Mouse (Mus musculus) liver, embryonic 13.5 days (tissue): ENCODE data around the gene Krt33a. TPM values are rescaled to one million over a fixed set of nuclear protein-coding genes. Genes with fewer than 3 reads are reported as not detected.

Source experiments
- ATAC-seq: fragments of 200-750 bp; cut with Nextera tagmentation; 2 replicates; pipeline ENCODE4 v1.8.0; 2017; ENCODE audit warnings: low read depth, mild to moderate bottlenecking, moderate number of reproducible peaks, moderate library complexity
- DNase-seq: peaks from one replicate; pipeline ENCODE4 v3.0.0; 2022
- H3K27ac ChIP-seq: fragments of 300-500 bp; sonication (generic); 2 replicates; pipeline ENCODE4 v1.5.1; 2015; ENCODE audit warnings: moderate library complexity, mild to moderate bottlenecking, inconsistent platforms
- H3K27me3 ChIP-seq: fragments of 300-500 bp; sonication (generic); 2 replicates; pipeline ENCODE4 v1.6.1; 2015; ENCODE audit warnings: mild to moderate bottlenecking, inconsistent platforms
- H3K36me3 ChIP-seq: fragments of 300-500 bp; sonication (generic); 2 replicates; pipeline ENCODE4 v1.6.1; 2015; ENCODE audit warnings: mild to moderate bottlenecking, inconsistent platforms
- H3K4me1 ChIP-seq: fragments of 300-500 bp; sonication (generic); replicated peaks from 2 replicates; pipeline ENCODE4 v1.6.1; 2015; ENCODE audit warnings: inconsistent platforms
- H3K4me2 ChIP-seq: fragments of 300-500 bp; sonication (generic); 2 replicates; pipeline ENCODE4 v1.6.1; 2015; ENCODE audit warnings: inconsistent platforms, mild to moderate bottlenecking, moderate library complexity
- H3K4me3 ChIP-seq: fragments of 300-500 bp; sonication (generic); replicated peaks from 2 replicates; pipeline ENCODE4 v1.5.1; 2015; ENCODE audit warnings: mild to moderate bottlenecking, inconsistent platforms
- H3K9ac ChIP-seq: fragments of 300-500 bp; sonication (generic); 2 replicates; pipeline ENCODE4 v1.6.1; 2015; ENCODE audit warnings: mild to moderate bottlenecking, inconsistent platforms
- H3K9me3 ChIP-seq: fragments of 300-500 bp; sonication (generic); replicated peaks from 2 replicates; pipeline ENCODE4 v1.6.1; 2016; ENCODE audit warnings: inconsistent platforms
- WGBS: fragments of 180-500 bp; shearing (Covaris S2); methylation state at CpG from one replicate; pipeline ENCODE4 v1.1.7; 2015; ENCODE audit not compliant: insufficient replicate concordance; 5-methylcytosine and 5-hydroxymethylcytosine counted together
- polyA plus RNA-seq: library from polyadenylated mRNA; unstranded; fragments of >200 nt; fragmentation: Nextera tagmentation; extraction: Ambion mirVana; gene quantifications from 2 replicates; pipeline ENCODE4 v1.2.1, GENCODE M21; 2015

Krt33a gene
- polyA plus RNA-seq = not detected in 2 replicates

DNA sequence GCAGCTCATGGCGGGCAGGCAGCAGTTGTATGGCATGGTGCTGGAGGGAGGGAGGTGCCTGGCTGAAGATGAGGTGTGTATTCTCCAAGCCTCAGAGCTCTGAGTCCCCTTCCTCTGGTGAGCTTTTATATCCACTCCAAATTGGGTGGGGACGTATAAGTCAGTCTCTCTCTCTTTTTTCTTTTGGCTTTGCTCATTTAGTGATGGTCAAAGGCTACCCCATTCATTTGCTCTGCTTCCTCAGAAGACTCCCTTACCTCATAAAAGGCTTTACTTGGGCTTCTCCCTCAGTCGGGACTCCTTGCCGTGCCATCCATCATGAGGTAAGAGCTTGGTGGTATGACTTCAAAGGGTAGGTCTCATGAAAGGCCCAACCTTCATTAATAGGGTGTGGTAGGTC is at the start of gene Krt33a:
TSS of gene Krt33a (minus strand) at position 101 of the 400 bp plus-strand sequence.
- Histone ChIP-seq H3K9me3 (no peaks in the 10 kb centered on the region), H3K36me3 (no peaks in the 10 kb centered on the region), H3K4me3 (no peak within 1 kb of the TSS), H3K4me2 (no peak within 1 kb of the TSS), H3K4me1 (no peaks in the 10 kb centered on the region), H3K27me3 (no peaks in the 10 kb centered on the region), H3K27ac (no peak within 1 kb of the TSS), H3K9ac (no peak within 1 kb of the TSS)
- ATAC-seq = no peak
- WGBS = 69% methylated on average over 4 of the region's 4 CpGs
- no peak for DNase-seq

DNA sequence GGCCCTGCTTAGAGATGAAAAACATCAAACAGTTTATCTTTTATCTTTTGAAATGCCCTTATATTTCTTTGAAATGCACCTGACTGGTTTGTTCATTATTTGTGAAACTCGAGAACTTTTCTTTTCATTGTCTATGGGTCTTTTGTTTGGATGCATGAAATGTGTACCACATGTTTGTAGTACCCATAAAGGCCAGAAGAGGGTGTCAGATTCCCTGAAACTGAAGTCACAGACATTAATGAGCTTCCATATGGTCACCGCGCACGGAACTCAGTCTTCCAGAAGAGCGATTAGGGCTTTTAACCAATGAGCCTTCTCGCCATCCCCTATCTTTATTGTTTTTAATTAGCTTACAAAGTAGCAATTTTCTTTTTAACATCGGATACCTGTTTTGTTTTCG is 42.9 kb upstream of the Krt33a start:
- H3K27ac ChIP-seq = no peak overlapping the region
- 64% methylated on average over 8 of the region's 8 CpGs for WGBS
- H3K27me3 ChIP-seq = no peaks in the 10 kb centered on the region
- no peak overlapping the region for H3K9ac ChIP-seq
- DNase-seq = no peak
- no peaks in the 10 kb centered on the region for H3K36me3 ChIP-seq
- no peak overlapping the region for H3K4me3 ChIP-seq
- no peaks in the 10 kb centered on the region for H3K4me1 ChIP-seq
- no peaks in the 10 kb centered on the region for H3K9me3 ChIP-seq
- ATAC-seq = no peak
- no peak overlapping the region for H3K4me2 ChIP-seq

DNA sequence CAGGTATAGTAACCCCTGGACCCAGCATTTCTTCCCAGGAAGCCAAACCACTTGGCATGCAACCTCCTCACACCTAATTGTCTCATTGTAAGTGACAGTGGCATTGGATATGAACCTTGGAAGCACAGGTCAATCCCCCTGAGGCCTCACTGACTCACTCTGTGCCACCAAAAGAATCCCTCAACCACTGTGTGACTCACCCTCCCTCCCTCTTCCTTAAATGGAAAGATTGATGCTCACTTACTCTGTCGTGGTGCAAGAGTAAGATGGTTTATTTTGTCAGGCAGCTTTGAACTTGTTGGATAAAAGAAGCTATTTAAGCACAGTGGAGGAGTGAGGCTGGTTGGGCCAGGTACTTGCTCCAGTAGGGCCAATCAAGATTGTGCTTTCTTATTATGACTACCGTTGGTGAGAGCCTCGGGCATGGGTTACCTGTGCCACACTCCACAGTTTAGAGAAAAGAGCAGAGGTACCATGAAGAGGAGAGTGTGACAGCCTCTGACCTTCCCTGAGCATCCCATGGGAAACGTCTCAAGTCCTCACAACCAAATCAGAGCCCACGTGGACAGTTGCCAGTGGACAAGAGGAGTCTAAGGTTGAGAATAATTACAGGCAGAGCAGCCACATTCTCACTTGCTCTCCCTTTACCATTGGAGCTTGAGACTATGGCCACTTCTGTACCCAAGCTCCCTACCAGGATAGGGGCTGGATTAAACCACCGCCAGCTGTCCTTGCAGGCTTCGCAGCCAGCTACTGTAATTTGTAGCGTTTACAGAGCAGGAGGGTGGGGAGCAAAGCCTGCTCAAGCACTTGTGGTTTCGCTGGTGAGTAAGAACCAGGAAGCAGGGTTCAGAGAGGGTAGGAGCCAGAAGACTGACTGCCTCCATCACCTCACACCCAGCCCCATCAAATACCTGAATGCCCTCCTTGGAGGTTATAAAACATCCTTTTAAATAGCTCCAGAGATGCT is 40.0 kb upstream of the Krt33a start:
- Histone ChIP-seq H3K4me1 (no peaks in the 10 kb centered on the region), H3K9ac (no peak overlapping the region), H3K9me3 (no peaks in the 10 kb centered on the region), H3K27me3 (no peaks in the 10 kb centered on the region), H3K36me3 (no peaks in the 10 kb centered on the region), H3K4me3 (no peak overlapping the region), H3K27ac (no peak overlapping the region), H3K4me2 (no peak overlapping the region)
- DNase-seq (no peak), ATAC-seq (no peak)
- 56% methylated on average over 9 of the region's 9 CpGs for WGBS

DNA sequence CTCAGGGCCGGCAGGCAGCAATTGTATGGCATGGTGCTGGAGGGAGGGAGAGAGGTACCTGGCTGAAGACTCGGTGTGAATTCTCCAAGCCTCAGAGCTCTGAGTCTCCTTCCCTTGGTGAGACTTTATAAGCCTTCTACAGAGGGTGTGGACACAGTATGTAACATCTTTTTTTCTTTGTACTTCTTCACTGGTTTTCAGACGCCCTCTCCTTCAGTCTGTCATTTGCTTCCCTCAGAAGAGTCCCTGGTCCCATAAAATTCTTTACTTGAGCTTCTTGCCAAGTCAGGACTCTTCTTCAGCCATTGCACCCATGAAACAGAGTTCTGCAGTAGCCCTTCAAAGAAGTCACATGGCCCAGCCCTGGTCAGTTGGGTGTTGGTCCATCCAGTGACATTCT is 34.4 kb upstream of the Krt33a start, which contains the start of gene Krt31:
TSS of gene Krt31 (minus strand) at position 101 of the 400 bp plus-strand sequence.
- Histone ChIP-seq H3K9me3 (no peaks in the 10 kb centered on the region; the same call in 1 of the 2 replicates), H3K4me2 (no peak within 1 kb of the TSS), H3K4me3 (no peak within 1 kb of the TSS), H3K4me1 (no peaks in the 10 kb centered on the region), H3K9ac (no peak within 1 kb of the TSS), H3K36me3 (no peaks in the 10 kb centered on the region), H3K27me3 (no peaks in the 10 kb centered on the region), H3K27ac (no peak within 1 kb of the TSS)
- no peak for ATAC-seq
- DNase-seq = no peak
- WGBS = 56% methylated on average over 3 of the region's 3 CpGs

DNA sequence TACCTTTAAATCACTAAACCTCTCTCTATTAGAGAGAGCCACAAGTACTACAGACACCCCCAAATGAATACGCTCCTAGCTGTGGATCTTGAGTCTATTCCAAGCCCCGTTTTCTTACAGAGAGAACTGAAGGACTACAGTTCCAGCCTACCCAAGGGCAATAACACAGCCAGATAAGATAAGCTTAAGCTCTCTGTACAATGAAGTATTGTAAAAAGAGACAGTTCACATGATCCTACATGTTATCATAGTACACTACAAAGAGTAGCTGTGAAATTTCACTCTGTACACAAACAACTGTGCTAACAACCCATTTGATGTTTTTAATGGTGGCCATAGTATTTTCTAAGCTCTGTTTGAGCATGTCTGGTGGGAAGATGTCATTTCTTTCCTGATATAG is 31.2 kb upstream of the Krt33a start:
- Histone ChIP-seq H3K27me3 (no peaks in the 10 kb centered on the region), H3K9ac (no peak overlapping the region), H3K4me3 (no peak overlapping the region), H3K36me3 (no peaks in the 10 kb centered on the region), H3K9me3 (no peaks in the 10 kb centered on the region; the same call in 1 of the 2 replicates), H3K4me2 (no peak overlapping the region), H3K27ac (no peak overlapping the region), H3K4me1 (no peaks in the 10 kb centered on the region)
- no peak for ATAC-seq
- WGBS = 63% methylated on average over 2 of the region's 2 CpGs
- DNase-seq = no peak

DNA sequence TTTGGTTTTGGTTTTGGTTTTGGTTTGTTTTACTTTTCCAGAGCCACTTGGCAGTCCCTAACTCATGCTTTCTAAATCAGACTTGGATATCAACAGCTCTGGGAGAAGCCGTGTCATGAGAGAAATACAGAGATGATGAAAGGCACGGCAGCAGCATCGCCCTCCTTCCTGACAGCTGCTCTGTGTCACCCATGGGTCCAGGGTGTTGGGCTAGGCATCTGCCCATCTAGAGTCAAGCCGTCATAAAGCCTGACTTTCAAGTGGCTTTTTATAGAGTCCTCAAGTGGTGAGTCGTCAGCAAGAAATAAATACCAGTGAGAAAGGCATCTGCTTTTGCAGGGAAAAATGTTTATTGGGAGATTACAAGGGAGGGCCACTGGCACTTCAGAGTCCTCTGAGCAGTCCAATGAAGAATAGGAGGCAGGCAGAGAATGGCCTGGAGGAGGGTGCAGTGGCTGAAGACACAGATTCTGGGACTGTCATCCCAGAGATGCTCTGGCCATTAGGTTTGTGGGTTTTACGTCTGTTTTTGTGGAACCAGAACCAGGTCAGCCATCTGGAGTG is 30.4 kb upstream of the Krt33a start:
- H3K9ac ChIP-seq = no peak overlapping the region
- ATAC-seq (no peak), DNase-seq (no peak)
- no peak overlapping the region for H3K4me2 ChIP-seq
- no peaks in the 10 kb centered on the region for H3K4me1 ChIP-seq
- H3K9me3 ChIP-seq = no peaks in the 10 kb centered on the region; the same call in 1 of the 2 replicates
- 69% methylated on average over 6 of the region's 6 CpGs for WGBS
- no peak overlapping the region for H3K4me3 ChIP-seq
- no peaks in the 10 kb centered on the region for H3K36me3 ChIP-seq
- H3K27me3 ChIP-seq = no peaks in the 10 kb centered on the region
- no peak overlapping the region for H3K27ac ChIP-seq

GRCm38 (mm10) chr11:100041454-100041853 is 25.4 kb upstream of the Krt33a start, which contains the start of gene Krt34:
Gene Krt34, minus strand, starts transcription at chr11:100041554.
- H3K4me2 ChIP-seq = no peak within 1 kb of the TSS
- no peaks in the 10 kb centered on the region for H3K36me3 ChIP-seq
- H3K4me1 ChIP-seq = no peaks in the 10 kb centered on the region
- no peak for ATAC-seq
- H3K27me3 ChIP-seq = no peaks in the 10 kb centered on the region
- H3K9ac ChIP-seq = no peak within 1 kb of the TSS
- no peak within 1 kb of the TSS for H3K4me3 ChIP-seq
- H3K27ac ChIP-seq = no peak within 1 kb of the TSS
- DNase-seq = no peak
- no peaks in the 10 kb centered on the region; the same call in 1 of the 2 replicates for H3K9me3 ChIP-seq
- WGBS = 74% methylated on average over 6 of the region's 6 CpGs

DNA sequence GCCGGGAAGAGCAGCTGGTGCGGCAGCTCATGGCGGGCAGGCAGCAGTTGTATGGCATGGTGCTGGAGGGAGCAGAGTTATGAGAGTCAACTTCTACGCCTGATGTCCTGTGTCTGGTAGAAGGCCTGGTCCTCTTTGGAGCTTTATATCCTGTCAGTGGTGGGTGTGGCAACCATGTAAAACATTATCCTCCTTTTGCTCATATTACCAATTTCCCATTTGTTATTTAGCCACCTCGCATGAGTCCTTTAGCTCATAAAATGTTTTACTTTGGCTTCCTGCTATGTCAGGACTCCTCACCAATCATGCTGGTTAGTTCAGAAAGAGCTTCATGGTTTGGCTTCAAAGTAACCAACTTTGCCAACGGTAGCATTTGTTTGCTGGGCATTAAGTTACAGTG is 13.8 kb upstream of the Krt33a start, which contains the start of gene Krt33b:
TSS of gene Krt33b (minus strand) at position 101 of the 400 bp plus-strand sequence.
- H3K9ac ChIP-seq = no peak within 1 kb of the TSS
- H3K27ac ChIP-seq = no peak within 1 kb of the TSS

DNA sequence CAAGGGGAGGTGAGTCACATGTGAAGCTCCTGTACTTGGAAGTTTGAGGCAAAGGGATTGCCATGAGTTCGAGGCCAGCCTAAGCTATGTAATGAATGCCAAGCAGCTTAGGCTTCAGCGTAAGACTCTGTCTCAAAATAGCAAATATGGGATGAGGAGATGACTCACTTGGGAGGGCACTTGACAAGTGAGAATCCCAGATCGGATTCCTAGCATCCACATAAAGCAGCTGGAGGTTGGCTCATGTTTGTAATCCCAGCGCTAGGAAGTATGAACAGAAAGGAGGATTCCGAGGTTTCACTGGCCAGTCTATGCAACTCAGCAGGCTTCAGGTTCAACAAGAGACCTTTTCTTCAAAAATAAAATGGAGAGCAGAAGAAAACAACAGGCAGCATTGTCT is 5.4 kb upstream of the Krt33a start:
- ATAC-seq (no peak), DNase-seq (no peak)
- Histone ChIP-seq H3K27ac (no peak overlapping the region), H3K27me3 (no peaks in the 10 kb centered on the region), H3K36me3 (no peaks in the 10 kb centered on the region), H3K4me1 (no peaks in the 10 kb centered on the region), H3K9me3 (no peaks in the 10 kb centered on the region), H3K4me2 (no peak overlapping the region), H3K9ac (no peak overlapping the region), H3K4me3 (no peak overlapping the region)
- WGBS = 56% methylated on average over 5 of the region's 5 CpGs

More for the DNA sequence above, 13.8 kb upstream of the Krt33a start, which contains the start of gene Krt33b:
- Histone ChIP-seq H3K36me3 (no peaks in the 10 kb centered on the region), H3K4me2 (no peak within 1 kb of the TSS), H3K9me3 (no peaks in the 10 kb centered on the region), H3K4me1 (no peaks in the 10 kb centered on the region), H3K27me3 (no peaks in the 10 kb centered on the region), H3K4me3 (no peak within 1 kb of the TSS)
- 57% methylated on average over 6 of the region's 6 CpGs for WGBS
- ATAC-seq (no peak), DNase-seq (no peak)

GRCm38 (mm10) chr11:100019466-100019865 is 3.5 kb upstream of the Krt33a start:
- H3K9ac ChIP-seq = no peak overlapping the region
- no peak overlapping the region for H3K4me3 ChIP-seq
- H3K36me3 ChIP-seq = no peaks in the 10 kb centered on the region
- no peaks in the 10 kb centered on the region for H3K4me1 ChIP-seq
- no peaks in the 10 kb centered on the region for H3K27me3 ChIP-seq
- no peaks in the 10 kb centered on the region for H3K9me3 ChIP-seq
- DNase-seq (no peak), ATAC-seq (no peak)
- H3K27ac ChIP-seq = no peak overlapping the region
- no peak overlapping the region for H3K4me2 ChIP-seq
- 58% methylated on average over 1 of the region's 1 CpGs for WGBS

DNA sequence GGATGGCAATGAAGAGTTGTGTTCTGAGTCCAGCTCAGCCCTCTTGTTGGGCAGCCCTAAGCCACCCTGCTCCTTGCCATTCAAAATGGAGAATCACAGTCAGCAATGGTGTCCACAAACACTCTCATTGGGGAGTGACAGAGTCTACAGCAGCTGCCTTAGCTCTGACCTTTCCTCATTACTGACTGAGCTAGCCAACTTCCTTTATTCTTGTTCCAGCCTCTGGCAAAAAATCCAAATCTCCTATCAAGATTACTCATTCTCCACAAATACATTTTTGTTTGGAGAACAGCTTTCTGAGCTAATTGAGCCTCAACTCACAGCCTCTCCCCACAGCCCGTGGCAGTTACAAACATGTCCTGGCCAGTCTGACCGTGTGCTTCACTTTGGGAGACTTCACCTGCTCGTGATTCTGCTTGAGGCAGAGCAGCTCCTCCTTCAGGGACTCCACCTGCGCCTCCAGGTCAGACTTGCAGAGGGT is 2.3 kb downstream of the Krt33a start:
- no peaks in the 10 kb centered on the region for H3K27me3 ChIP-seq
- no peak overlapping the region for H3K4me3 ChIP-seq
- H3K27ac ChIP-seq = no peak overlapping the region
- ATAC-seq (no peak), DNase-seq (no peak)
- no peaks in the 10 kb centered on the region for H3K36me3 ChIP-seq
- no peaks in the 10 kb centered on the region for H3K9me3 ChIP-seq
- H3K4me1 ChIP-seq = no peaks in the 10 kb centered on the region
- H3K9ac ChIP-seq = no peak overlapping the region
- H3K4me2 ChIP-seq = no peak overlapping the region
- 46% methylated on average over 4 of the region's 4 CpGs for WGBS
